Mouse (Mus musculus): Measurements from ENCODE around the gene Rabgef1. TPM values are rescaled to one million over a fixed set of nuclear protein-coding genes. Genes with fewer than 3 reads are reported as not detected.

Gene Rabgef1
- polyA plus RNA-seq, 1 experiment from 2014 or later = 21.9 TPM

- H3K27ac ChIP-seq (ENCODE audit: low read depth, low read length) = no peak overlapping the region
- H3K4me1 ChIP-seq (replicated peaks; ENCODE audit: control insufficient read depth, insufficient read depth, low read length) = no peaks in the 10 kb centered on the region
- no peak overlapping the region for H3K4me2 ChIP-seq (replicated peaks; ENCODE audit: low read depth)
- no peak overlapping the region for H3K4me3 ChIP-seq (ENCODE audit: low read depth, low read length)
- peaks cover 19% of the 10 kb centered on the region for H3K36me3 ChIP-seq (ENCODE audit: control insufficient read depth, insufficient read depth)
- ATAC-seq = no peak
- H3K9ac ChIP-seq (ENCODE audit: low read depth, low read length) = no peak overlapping the region
- 83% methylated on average over 3 of the region's 3 CpGs for WGBS
- no peaks in the 10 kb centered on the region for H3K9me3 ChIP-seq (ENCODE audit: control insufficient read depth)
- no peaks in the 10 kb centered on the region for H3K27me3 ChIP-seq (replicated peaks; ENCODE audit: control insufficient read depth, insufficient read depth, low read length)
- no peak for TF ChIP-seq CTCF (IDR thresholded peaks at IDR 0.05; ENCODE audit: low read depth)
Measured at GRCm38 (mm10) chr5:130226790-130227189, 55.2 kb downstream of the Rabgef1 start.

GRCm38 (mm10) chr5:130228120-130228519, 56.5 kb downstream of the Rabgef1 start:
- Histone ChIP-seq H3K4me1 (replicated peaks; ENCODE audit: control insufficient read depth, insufficient read depth, low read length) (no peaks in the 10 kb centered on the region), H3K4me3 (ENCODE audit: low read depth, low read length) (no peak overlapping the region), H3K36me3 (ENCODE audit: control insufficient read depth, insufficient read depth) (peaks cover 32% of the 10 kb centered on the region), H3K27ac (ENCODE audit: low read depth, low read length) (no peak overlapping the region), H3K27me3 (replicated peaks; ENCODE audit: control insufficient read depth, insufficient read depth, low read length) (no peaks in the 10 kb centered on the region), H3K4me2 (replicated peaks; ENCODE audit: low read depth) (no peak overlapping the region), H3K9ac (ENCODE audit: low read depth, low read length) (no peak overlapping the region), H3K9me3 (ENCODE audit: control insufficient read depth) (no peaks in the 10 kb centered on the region)
- ATAC-seq = no peak
- no peak for TF ChIP-seq CTCF (IDR thresholded peaks at IDR 0.05; ENCODE audit: low read depth)
- 61% methylated on average over 4 of the region's 4 CpGs for WGBS

GRCm38 (mm10) chr5:130236302-130236701, 64.7 kb downstream of the Rabgef1 start:
- no peaks in the 10 kb centered on the region for H3K27me3 ChIP-seq (replicated peaks; ENCODE audit: control insufficient read depth, insufficient read depth, low read length)
- no peaks in the 10 kb centered on the region for H3K4me1 ChIP-seq (replicated peaks; ENCODE audit: control insufficient read depth, insufficient read depth, low read length)
- no peak overlapping the region for H3K4me2 ChIP-seq (replicated peaks; ENCODE audit: low read depth)
- H3K9me3 ChIP-seq (ENCODE audit: control insufficient read depth) = no peaks in the 10 kb centered on the region
- peaks cover 96% of the 10 kb centered on the region for H3K36me3 ChIP-seq (ENCODE audit: control insufficient read depth, insufficient read depth)
- H3K9ac ChIP-seq (ENCODE audit: low read depth, low read length) = no peak overlapping the region
- H3K27ac ChIP-seq (ENCODE audit: low read depth, low read length) = no peak overlapping the region
- over 99% methylated on average over 8 of the region's 8 CpGs for WGBS
- no peak overlapping the region for H3K4me3 ChIP-seq (ENCODE audit: low read depth, low read length)
- ATAC-seq = no peak
- no peak for TF ChIP-seq CTCF (IDR thresholded peaks at IDR 0.05; ENCODE audit: low read depth)

- no peaks in the 10 kb centered on the region for H3K9me3 ChIP-seq (ENCODE audit: control insufficient read depth)
- no peaks in the 10 kb centered on the region for H3K4me1 ChIP-seq (replicated peaks; ENCODE audit: control insufficient read depth, insufficient read depth, low read length)
- ATAC-seq = no peak
- H3K4me2 ChIP-seq (replicated peaks; ENCODE audit: low read depth) = no peak overlapping the region
- no peak for TF ChIP-seq CTCF (IDR thresholded peaks at IDR 0.05; ENCODE audit: low read depth)
- WGBS = 91% methylated on average over 7 of the region's 7 CpGs
- no peak overlapping the region for H3K9ac ChIP-seq (ENCODE audit: low read depth, low read length)
- H3K36me3 ChIP-seq (ENCODE audit: control insufficient read depth, insufficient read depth) = peaks cover 94% of the 10 kb centered on the region
- H3K4me3 ChIP-seq (ENCODE audit: low read depth, low read length) = no peak overlapping the region
- H3K27me3 ChIP-seq (replicated peaks; ENCODE audit: control insufficient read depth, insufficient read depth, low read length) = no peaks in the 10 kb centered on the region
- no peak overlapping the region for H3K27ac ChIP-seq (ENCODE audit: low read depth, low read length)
Measured at GRCm38 (mm10) chr5:130239236-130239635, 67.6 kb downstream of the Rabgef1 start.

GRCm38 (mm10) chr5:130239856-130240255, 68.3 kb downstream of the Rabgef1 start:
- no peaks in the 10 kb centered on the region for H3K4me1 ChIP-seq (replicated peaks; ENCODE audit: control insufficient read depth, insufficient read depth, low read length)
- peaks cover 94% of the 10 kb centered on the region for H3K36me3 ChIP-seq (ENCODE audit: control insufficient read depth, insufficient read depth)
- H3K9me3 ChIP-seq (ENCODE audit: control insufficient read depth) = no peaks in the 10 kb centered on the region
- no peaks in the 10 kb centered on the region for H3K27me3 ChIP-seq (replicated peaks; ENCODE audit: control insufficient read depth, insufficient read depth, low read length)
- no peak overlapping the region for H3K9ac ChIP-seq (ENCODE audit: low read depth, low read length)
- WGBS = 91% methylated on average over 2 of the region's 2 CpGs
- no peak overlapping the region for H3K4me2 ChIP-seq (replicated peaks; ENCODE audit: low read depth)
- H3K27ac ChIP-seq (ENCODE audit: low read depth, low read length) = no peak overlapping the region
- H3K4me3 ChIP-seq (ENCODE audit: low read depth, low read length) = no peak overlapping the region
- TF ChIP-seq CTCF (IDR thresholded peaks at IDR 0.05; ENCODE audit: low read depth) = no peak
- ATAC-seq = no peak

GRCm38 (mm10) chr5:130241426-130241825, 69.8 kb downstream of the Rabgef1 start:
- Histone ChIP-seq H3K9ac (ENCODE audit: low read depth, low read length) (no peak overlapping the region), H3K27ac (ENCODE audit: low read depth, low read length) (no peak overlapping the region), H3K4me3 (ENCODE audit: low read depth, low read length) (no peak overlapping the region), H3K4me2 (replicated peaks; ENCODE audit: low read depth) (no peak overlapping the region), H3K36me3 (ENCODE audit: control insufficient read depth, insufficient read depth) (peaks cover 93% of the 10 kb centered on the region), H3K9me3 (ENCODE audit: control insufficient read depth) (no peaks in the 10 kb centered on the region), H3K4me1 (replicated peaks; ENCODE audit: control insufficient read depth, insufficient read depth, low read length) (no peaks in the 10 kb centered on the region), H3K27me3 (replicated peaks; ENCODE audit: control insufficient read depth, insufficient read depth, low read length) (no peaks in the 10 kb centered on the region)
- WGBS = 92% methylated on average over 12 of the region's 12 CpGs
- TF ChIP-seq CTCF (IDR thresholded peaks at IDR 0.05; ENCODE audit: low read depth) = no peak
- ATAC-seq = no peak

- Histone ChIP-seq H3K27ac (ENCODE audit: low read depth, low read length) (peak overlapping the region; percentile 15; the same call in 1 of the 2 replicates), H3K27me3 (replicated peaks; ENCODE audit: control insufficient read depth, insufficient read depth, low read length) (no peaks in the 10 kb centered on the region), H3K9me3 (ENCODE audit: control insufficient read depth) (no peaks in the 10 kb centered on the region), H3K4me1 (replicated peaks; ENCODE audit: control insufficient read depth, insufficient read depth, low read length) (no peaks in the 10 kb centered on the region), H3K4me2 (replicated peaks; ENCODE audit: low read depth) (no peak overlapping the region), H3K4me3 (ENCODE audit: low read depth, low read length) (no peak overlapping the region), H3K9ac (ENCODE audit: low read depth, low read length) (no peak overlapping the region), H3K36me3 (ENCODE audit: control insufficient read depth, insufficient read depth) (peaks cover 94% of the 10 kb centered on the region)
- TF ChIP-seq CTCF (IDR thresholded peaks at IDR 0.05; ENCODE audit: low read depth) = no peak
- WGBS = 70% methylated on average over 5 of the region's 5 CpGs
- no peak for ATAC-seq
Measured at GRCm38 (mm10) chr5:130247823-130248222, 76.2 kb downstream of the Rabgef1 start.
